Mouse (Mus musculus) ovary, postnatal 10 days (tissue): ENCODE results near the gene BC035947.
A peak's percentile ranks its signal among the peaks of the same experiment; 100 is the strongest.

ENCODE experiments used
- DNase-seq: peaks from one replicate; pipeline ENCODE4 v3.0.0; 2022; ENCODE audit warnings: low spot score

The BC035947 gene

DNA sequence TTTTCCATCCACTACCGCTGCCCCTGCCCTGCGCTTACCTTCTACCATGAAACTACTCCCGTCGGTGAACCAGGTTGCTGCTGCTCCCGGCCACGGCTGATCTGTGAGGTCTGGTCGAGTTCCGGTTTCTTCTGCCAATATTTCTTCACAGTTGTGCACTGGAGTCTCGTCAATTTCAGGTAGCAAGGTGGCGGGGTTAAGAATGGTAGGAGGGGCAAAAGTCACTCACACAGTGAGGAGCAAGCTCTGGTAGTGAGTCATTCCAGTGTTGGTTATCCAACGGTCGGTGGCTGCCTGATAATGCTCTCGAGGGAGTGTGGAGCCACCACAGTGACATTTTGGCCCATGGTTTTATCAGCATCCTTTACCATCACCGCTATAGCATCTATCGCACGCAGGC, 10.9 kb downstream of the BC035947 start:
- DNase-seq: no peak

GRCm38 (mm10) chr1:78490143-78490542, 21.8 kb downstream of the BC035947 start:
- DNase-seq: no peak

DNA sequence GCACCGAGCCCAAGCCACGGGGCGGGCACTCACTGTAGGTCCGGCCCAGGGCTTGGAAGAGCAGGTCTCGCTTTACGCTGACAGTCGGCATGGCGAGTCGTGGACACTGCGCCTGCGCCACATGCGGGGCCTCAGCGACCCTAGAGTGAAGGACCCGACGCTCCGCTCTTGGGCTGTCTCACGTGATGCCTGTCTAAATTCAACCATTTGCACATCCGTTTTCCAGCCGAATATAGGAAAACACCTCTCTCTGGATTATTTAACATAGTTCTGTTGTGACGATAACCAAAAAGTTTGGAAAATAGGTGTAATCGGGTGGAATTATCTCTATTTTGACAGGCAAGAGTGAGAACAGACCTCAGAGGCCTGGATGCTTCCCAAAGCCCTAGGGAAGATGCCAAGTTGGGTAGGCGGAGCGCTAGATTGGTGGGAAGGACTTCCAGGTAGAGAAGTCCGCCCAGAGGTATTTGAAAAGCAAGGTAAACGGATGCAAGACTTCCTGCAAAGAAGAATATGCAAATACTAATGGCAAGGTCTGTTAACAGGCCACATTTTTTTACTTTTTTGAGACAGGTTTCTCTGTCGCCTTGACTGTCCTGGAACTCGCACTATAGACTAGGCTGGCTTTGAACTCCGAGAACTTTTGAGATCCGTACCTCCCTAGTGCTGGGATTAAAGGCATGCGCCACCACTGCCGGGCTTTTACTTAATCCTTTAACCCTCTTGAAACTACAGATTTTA, 23.0 kb downstream of the BC035947 start, which contains the start of gene Farsb:
Gene Farsb, minus strand, starts transcription at position 146 of the 741 bp plus-strand sequence.
- peak; percentile 85 for DNase-seq

GRCm38 (mm10) chr1:78488427-78488751, 23.6 kb downstream of the BC035947 start:
- no peak for DNase-seq

DNA sequence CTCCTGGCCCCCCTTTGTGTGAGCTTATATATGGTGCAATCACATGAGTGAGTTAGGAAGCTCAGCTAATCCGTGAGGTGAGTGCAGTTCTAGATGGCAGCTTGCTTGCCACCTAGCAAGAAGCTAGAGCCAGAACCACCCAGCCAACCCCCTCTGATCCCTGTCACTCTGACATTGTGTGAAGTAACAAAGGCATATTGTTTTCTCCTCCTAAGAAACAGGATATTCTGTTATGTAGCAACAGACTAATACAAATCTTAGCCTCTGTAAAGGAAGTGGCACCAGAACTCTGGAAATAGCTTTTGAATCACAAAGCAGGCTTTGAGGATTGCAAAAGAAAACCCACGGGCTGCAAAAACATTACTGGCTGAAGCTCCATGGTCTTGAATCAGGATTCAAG, 27.6 kb downstream of the BC035947 start:
- DNase-seq: no peak

DNA sequence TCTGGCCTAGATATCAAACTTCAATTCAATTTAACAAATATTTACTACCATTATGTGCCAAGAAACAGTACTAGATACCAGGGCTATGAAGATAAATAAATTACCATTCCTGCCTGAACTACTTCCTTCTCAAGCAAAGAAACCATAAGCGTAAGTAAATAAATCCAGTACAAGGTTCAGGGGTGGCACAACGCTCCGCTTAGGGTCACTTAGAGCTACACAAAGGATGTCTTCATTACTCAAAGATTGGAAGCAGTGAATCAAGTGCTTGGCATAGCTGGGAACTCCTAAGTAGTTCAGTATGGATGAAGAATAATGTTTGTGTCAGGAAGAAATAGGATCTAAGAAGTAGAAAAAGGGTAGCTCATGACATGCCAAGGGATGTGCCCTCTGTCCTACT, 28.5 kb downstream of the BC035947 start:
- no peak for DNase-seq

- DNase-seq: no peak
Measured at GRCm38 (mm10) chr1:78472441-78472840, 39.5 kb downstream of the BC035947 start.

- no peak for DNase-seq
Measured at GRCm38 (mm10) chr1:78454659-78455058, 57.3 kb downstream of the BC035947 start.

DNA sequence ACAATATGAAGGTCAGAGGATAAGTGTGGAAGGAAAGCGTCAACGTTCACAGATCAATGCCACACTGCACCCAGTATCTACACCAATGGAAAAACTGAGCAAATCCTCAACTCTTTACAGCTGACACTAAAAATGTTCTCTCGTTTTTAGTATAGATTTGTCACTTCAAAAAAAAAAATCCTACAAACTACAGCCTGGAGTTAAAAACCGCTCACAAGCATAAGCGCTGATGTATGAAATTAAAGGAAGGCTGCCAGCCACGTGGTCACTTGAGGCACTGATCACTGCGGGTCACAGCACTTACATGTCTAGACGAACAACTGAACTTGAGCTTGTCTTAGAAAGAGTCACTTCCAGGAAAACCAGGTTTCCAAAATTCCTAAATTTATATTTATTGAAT, 58.1 kb downstream of the BC035947 start:
- DNase-seq: no peak

- DNase-seq: no peak
Measured at GRCm38 (mm10) chr1:78452544-78452943, 59.4 kb downstream of the BC035947 start.

DNA sequence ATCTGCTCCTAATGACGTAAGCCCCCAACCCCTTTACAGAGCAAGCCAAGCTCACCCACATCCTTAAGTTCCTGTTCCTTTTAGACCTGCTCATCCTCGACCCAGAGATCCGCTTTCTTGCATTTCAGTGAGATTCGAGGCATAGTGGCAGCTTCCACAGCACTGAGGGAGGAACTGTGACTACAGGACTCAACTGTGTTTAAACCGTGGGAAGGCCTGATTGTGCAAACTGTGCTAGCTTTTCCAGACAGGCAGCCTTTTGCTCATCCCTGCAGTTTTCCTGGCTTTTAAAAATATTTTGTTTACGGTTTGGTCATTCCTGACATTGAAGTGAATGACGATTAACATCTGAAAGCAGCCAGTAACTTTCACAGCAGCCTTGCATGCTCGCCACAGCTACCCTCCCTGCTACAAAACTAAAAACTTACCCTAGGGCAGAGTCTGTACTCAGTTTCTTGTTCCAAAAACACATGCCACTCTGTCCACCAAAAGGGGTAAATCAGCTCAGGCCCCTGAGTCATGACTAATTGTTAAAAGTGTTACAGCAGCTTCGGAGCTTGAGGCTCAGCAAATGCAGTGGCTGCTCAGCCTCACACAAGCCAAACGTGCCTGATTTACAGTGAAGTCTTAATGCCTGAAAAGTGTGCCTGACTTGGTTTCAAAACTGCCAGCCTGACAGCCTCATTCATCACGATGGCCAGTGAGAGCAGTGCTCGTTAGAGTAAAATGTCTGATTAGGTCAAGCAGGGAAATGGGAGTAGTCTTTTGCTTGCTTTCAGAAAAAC, 60.7 kb downstream of the BC035947 start:
- DNase-seq: no peak

DNA sequence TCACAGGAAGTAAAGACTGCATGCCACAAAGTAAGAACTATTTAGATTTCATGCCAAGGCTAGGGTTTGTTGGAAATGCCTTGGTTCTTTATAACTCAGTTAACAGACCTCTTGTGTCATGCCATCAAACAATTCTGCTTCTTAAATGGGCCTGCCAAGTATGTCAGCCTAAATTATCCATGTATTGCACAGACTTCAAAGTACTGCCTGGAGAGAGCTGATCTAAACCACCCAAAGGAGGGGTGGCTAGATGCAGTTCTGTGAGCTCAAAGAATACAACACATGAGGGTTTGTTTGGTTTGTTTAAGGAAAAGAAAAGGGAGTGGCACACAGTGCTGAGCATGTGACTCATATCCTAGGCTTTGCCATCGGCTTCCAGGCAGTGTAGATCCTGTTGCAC, 63.9 kb downstream of the BC035947 start:
- DNase-seq: no peak
